Mouse (Mus musculus) embryonic fibroblast, embryonic 13.5 days (primary cell): ENCODE results near the gene Gm13088.
"Not testable (repeated sequence)": the region's sequence is repeated elsewhere in the genome, so short reads cannot be mapped to it uniquely, and the experiment has no call there.

ENCODE experiments used
- CTCF ChIP-seq: IDR thresholded peaks from 2 replicates; pipeline ENCODE4 v1.5.1; 2011; ENCODE audit warnings: mild to moderate bottlenecking, control low read depth, low read length, moderate library complexity, borderline replicate concordance; ENCODE audit not compliant: insufficient read depth
- POLR2A ChIP-seq: IDR thresholded peaks from 2 replicates; pipeline ENCODE4 v1.6.1; 2011; ENCODE audit warnings: low read depth, mild to moderate bottlenecking, control low read depth, low read length, moderate library complexity

DNA sequence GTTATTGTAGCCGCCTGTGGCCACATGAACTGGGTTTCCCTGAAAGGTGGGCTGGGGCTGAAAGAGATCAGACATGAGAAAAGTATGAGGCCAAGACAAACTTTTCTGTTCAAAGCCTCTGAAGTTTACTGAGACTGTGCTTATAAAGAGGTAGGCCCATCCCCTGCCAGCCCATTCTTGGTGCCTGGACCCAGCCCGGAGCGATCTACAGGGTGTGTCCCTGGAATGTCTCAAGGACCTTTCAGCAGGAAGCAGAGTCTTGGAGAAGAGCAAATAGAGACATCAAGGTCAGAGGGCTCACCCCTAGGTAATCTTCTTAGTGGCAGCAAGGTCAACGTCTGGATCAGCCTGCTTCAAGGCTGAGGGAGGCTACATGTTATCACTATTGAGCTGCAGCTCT is 38.9 kb downstream of the Gm13088 start:
- TF ChIP-seq POLR2A, CTCF: not testable (repeated sequence)
